ENCODE assay signal across 19 mouse cellular contexts in the genomic region with DNA sequence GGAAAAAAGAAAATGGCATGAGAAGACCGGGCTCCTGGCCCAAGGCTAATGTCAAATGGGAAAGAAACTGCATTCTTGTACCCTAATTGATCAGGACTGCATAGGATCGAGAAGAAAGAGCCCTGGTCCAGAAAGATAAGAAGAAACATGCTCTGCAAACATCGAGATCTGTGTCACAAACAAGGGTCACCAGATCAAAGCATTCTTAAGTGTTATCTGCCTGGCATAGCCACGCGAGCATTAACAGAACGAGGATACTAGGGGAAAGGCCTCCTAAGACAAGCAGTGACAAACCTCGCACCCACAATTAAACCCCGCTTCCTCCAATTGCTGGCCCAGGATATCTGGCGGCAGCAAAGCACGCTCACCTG. TPM values are rescaled to one million over a fixed set of nuclear protein-coding genes. Genes with fewer than 3 reads are reported as not detected.
A peak's percentile ranks its signal among the peaks of the same experiment; 100 is the strongest.
DNase-seq lines count a peak whose midpoint lies in the region; ATAC-seq and TF ChIP-seq lines count a peak whose summit lies in the region.
"Had no signal": no experiment of that assay in that cellular context is flagged by ENCODE, and none has a peak within 500 bp of the region (broad histone marks: within the 10 kb centered on the region; RNA-seq: fewer than 3 reads in every experiment).

No protein-coding gene starts in this region.

- WGBS in hindbrain, embryonic 13.5 days, result 91% methylated on average over 10 of the region's 10 CpGs
- 88% methylated on average over 10 of the region's 10 CpGs for WGBS in hindbrain, embryonic 14.5 days
- 42% methylated on average over 10 of the region's 10 CpGs for WGBS in liver, embryonic 11.5 days
- 58% methylated on average over 10 of the region's 10 CpGs for WGBS in liver, postnatal 0 days (ENCODE audit: insufficient replicate concordance)
- WGBS in liver, embryonic 13.5 days (ENCODE audit: insufficient replicate concordance), result 38% methylated on average over 10 of the region's 10 CpGs
- WGBS in neural tube, embryonic 14.5 days, result 89% methylated on average over 10 of the region's 10 CpGs

- peaks cover 100% of the 10 kb centered on the region for H3K36me3 ChIP-seq in hindbrain, embryonic 13.5 days
- H3K36me3 ChIP-seq in hindbrain, embryonic 14.5 days (replicated peaks; ENCODE audit: control insufficient read depth, insufficient read depth), result peaks cover 97% of the 10 kb centered on the region
- peaks cover 59% of the 10 kb centered on the region for H3K36me3 ChIP-seq in liver, embryonic 11.5 days (ENCODE audit: control insufficient read depth, insufficient read depth, low read length)
- peaks cover 84% of the 10 kb centered on the region for H3K36me3 ChIP-seq in liver, postnatal 0 days (replicated peaks; ENCODE audit: insufficient read depth, low read length)
- H3K36me3 ChIP-seq in liver, embryonic 13.5 days, result peaks cover 97% of the 10 kb centered on the region
- H3K36me3 ChIP-seq in neural tube, embryonic 14.5 days (ENCODE audit: control insufficient read depth, insufficient read depth, low read length), result peaks cover 79% of the 10 kb centered on the region

- H3K9ac ChIP-seq in hindbrain, embryonic 13.5 days, result no peak overlapping the region
- H3K9ac ChIP-seq in hindbrain, embryonic 14.5 days, result no peak overlapping the region
- H3K9ac ChIP-seq in liver, embryonic 11.5 days (ENCODE audit: low read depth, low read length), result no peak overlapping the region
- H3K9ac ChIP-seq in liver, postnatal 0 days (replicated peaks), result no peak overlapping the region
- no peak overlapping the region; the same call in 1 of the 2 replicates for H3K9ac ChIP-seq in liver, embryonic 13.5 days
- H3K9ac ChIP-seq in neural tube, embryonic 14.5 days (replicated peaks; ENCODE audit: low read depth, low read length), result no peak overlapping the region
- H3K9ac ChIP-seq: embryonic facial prominence, embryonic 12.5 days; forebrain, postnatal 0 days; heart, embryonic 15.5 days had no signal

- no peak overlapping the region for H3K4me2 ChIP-seq in hindbrain, embryonic 13.5 days
- no peak overlapping the region for H3K4me2 ChIP-seq in hindbrain, embryonic 14.5 days (replicated peaks)
- no peak overlapping the region for H3K4me2 ChIP-seq in liver, embryonic 11.5 days
- no peak overlapping the region for H3K4me2 ChIP-seq in liver, postnatal 0 days (ENCODE audit: low read depth, low read length)
- H3K4me2 ChIP-seq in liver, embryonic 13.5 days, result no peak overlapping the region
- no peak overlapping the region for H3K4me2 ChIP-seq in neural tube, embryonic 14.5 days (ENCODE audit: low read depth, low read length)
- H3K4me2 ChIP-seq: embryonic facial prominence, embryonic 12.5 days; heart, embryonic 15.5 days had no signal

- H3K9me3 ChIP-seq in hindbrain, embryonic 13.5 days, result no peaks in the 10 kb centered on the region
- H3K9me3 ChIP-seq in hindbrain, embryonic 14.5 days (ENCODE audit: control insufficient read depth, low read length), result no peaks in the 10 kb centered on the region
- H3K9me3 ChIP-seq in liver, embryonic 11.5 days (ENCODE audit: control insufficient read depth, low read length), result no peaks in the 10 kb centered on the region
- H3K9me3 ChIP-seq in liver, postnatal 0 days (ENCODE audit: low read length), result no peaks in the 10 kb centered on the region
- H3K9me3 ChIP-seq in liver, embryonic 13.5 days (replicated peaks), result no peaks in the 10 kb centered on the region
- no peaks in the 10 kb centered on the region for H3K9me3 ChIP-seq in neural tube, embryonic 14.5 days (ENCODE audit: control insufficient read depth, low read length)
- H3K9me3 ChIP-seq: embryonic facial prominence, embryonic 12.5 days; heart, embryonic 15.5 days; megakaryocyte, embryonic 14.5 days had no signal

- TF ChIP-seq EP300 in liver, postnatal 0 days (IDR thresholded peaks at IDR 0.05; ENCODE audit: low read depth), result no peak

- H3K27me3 ChIP-seq in hindbrain, embryonic 13.5 days, result no peaks in the 10 kb centered on the region
- no peaks in the 10 kb centered on the region for H3K27me3 ChIP-seq in hindbrain, embryonic 14.5 days (ENCODE audit: control insufficient read depth, insufficient read depth, low read length)
- H3K27me3 ChIP-seq in liver, embryonic 11.5 days (replicated peaks; ENCODE audit: control insufficient read depth, insufficient read depth, low read length), result no peaks in the 10 kb centered on the region
- no peaks in the 10 kb centered on the region for H3K27me3 ChIP-seq in liver, postnatal 0 days (ENCODE audit: insufficient read depth, low read length)
- H3K27me3 ChIP-seq in liver, embryonic 13.5 days, result no peaks in the 10 kb centered on the region
- no peaks in the 10 kb centered on the region for H3K27me3 ChIP-seq in neural tube, embryonic 14.5 days (ENCODE audit: control insufficient read depth, insufficient read depth, low read length)
- H3K27me3 ChIP-seq: embryonic facial prominence, embryonic 12.5 days; heart, embryonic 15.5 days; megakaryocyte, embryonic 14.5 days had no signal

- H3K27ac ChIP-seq in hindbrain, embryonic 13.5 days, result 0 out of 2 replicates have a peak overlapping the region, but pooled peaks have one; percentile 25
- no peak overlapping the region for H3K27ac ChIP-seq in hindbrain, embryonic 14.5 days
- H3K27ac ChIP-seq in liver, embryonic 11.5 days (ENCODE audit: low read depth, low read length), result no peak overlapping the region
- no peak overlapping the region for H3K27ac ChIP-seq in liver, postnatal 0 days (ENCODE audit: low read depth)
- no peak overlapping the region for H3K27ac ChIP-seq in liver, embryonic 13.5 days
- H3K27ac ChIP-seq in neural tube, embryonic 14.5 days (ENCODE audit: low read depth, low read length), result peak overlapping the region; percentile 68; the same call in 1 of the 2 replicates
- H3K27ac ChIP-seq: embryonic facial prominence, embryonic 12.5 days; heart, embryonic 15.5 days; kidney, postnatal 0 days; stomach, postnatal 0 days had no signal

- TF ChIP-seq CTCF in liver, postnatal 0 days (IDR thresholded peaks at IDR 0.05; ENCODE audit: low read depth), result no peak

- H3K4me3 ChIP-seq in hindbrain, embryonic 13.5 days, result no peak overlapping the region
- H3K4me3 ChIP-seq in hindbrain, embryonic 14.5 days (replicated peaks; ENCODE audit: low read length), result no peak overlapping the region
- no peak overlapping the region for H3K4me3 ChIP-seq in liver, embryonic 11.5 days (ENCODE audit: low read depth, low read length)
- no peak overlapping the region for H3K4me3 ChIP-seq in liver, postnatal 0 days (ENCODE audit: low read depth, low read length)
- no peak overlapping the region for H3K4me3 ChIP-seq in liver, embryonic 13.5 days (replicated peaks)
- no peak overlapping the region for H3K4me3 ChIP-seq in neural tube, embryonic 14.5 days (ENCODE audit: low read depth, low read length)
- H3K4me3 ChIP-seq: embryonic facial prominence, embryonic 12.5 days; heart, embryonic 15.5 days; megakaryocyte, embryonic 14.5 days had no signal

- DNase-seq in hindbrain, embryonic 14.5 days (ENCODE audit: low spot score), result no peak
- no peak for DNase-seq in liver, embryonic 11.5 days (ENCODE audit: low spot score)
- no peak for DNase-seq in liver, postnatal 0 days
- DNase-seq in liver, embryonic 13.5 days, result no peak
- DNase-seq in Muller cell, postnatal 12 days (ENCODE audit: inconsistent ontology term), result no peak
- DNase-seq in ovary, postnatal 36 days (ENCODE audit: low spot score), result no peak
- DNase-seq: adrenal gland, postnatal 25 days; forebrain, postnatal 0 days; kidney, adult 2 months; lung, adult 2 months; midbrain, embryonic 14.5 days; right cerebral cortex, postnatal 14 days had no signal

- H3K4me1 ChIP-seq in hindbrain, embryonic 13.5 days (replicated peaks), result 0 out of 2 replicates have a peak, but pooled peaks cover 3% of the 10 kb centered on the region
- H3K4me1 ChIP-seq in hindbrain, embryonic 14.5 days (replicated peaks; ENCODE audit: control insufficient read depth, insufficient read depth, low read length), result no peaks in the 10 kb centered on the region
- H3K4me1 ChIP-seq in liver, embryonic 11.5 days (replicated peaks; ENCODE audit: control insufficient read depth, insufficient read depth, low read length), result peaks cover 2% of the 10 kb centered on the region; the same call in 1 of the 2 replicates
- H3K4me1 ChIP-seq in liver, postnatal 0 days (ENCODE audit: insufficient read depth), result peaks cover 15% of the 10 kb centered on the region
- peaks cover 19% of the 10 kb centered on the region for H3K4me1 ChIP-seq in liver, embryonic 13.5 days (replicated peaks)
- H3K4me1 ChIP-seq in neural tube, embryonic 14.5 days (ENCODE audit: control insufficient read depth, insufficient read depth, low read length), result no peaks in the 10 kb centered on the region; the same call in 1 of the 2 replicates
- H3K4me1 ChIP-seq: embryonic facial prominence, embryonic 12.5 days had no signal

- no peak for ATAC-seq in hindbrain, embryonic 13.5 days (ENCODE audit: low FRiP score)
- no peak for ATAC-seq in hindbrain, embryonic 14.5 days (ENCODE audit: low FRiP score)
- ATAC-seq in liver, embryonic 11.5 days (replicated peaks; ENCODE audit: low FRiP score), result peak; percentile 59
- ATAC-seq in liver, postnatal 0 days, result no peak
- ATAC-seq in liver, embryonic 13.5 days (ENCODE audit: low read depth), result peak; percentile 50; the same call in 1 of the 2 replicates
- no peak for ATAC-seq in neural tube, embryonic 14.5 days (ENCODE audit: low read depth)
- ATAC-seq: forebrain, postnatal 0 days had no signal

RNA-seq across cellular contexts. Expression of gene St3gal3, which starts 13.6 kb away (rescaled TPM):
- 10.5 and 10.8 TPM in 2 replicates for polyA plus RNA-seq in hindbrain, embryonic 13.5 days (2015; fragmentation: Nextera tagmentation; extraction: Ambion mirVana)
- 10.8 and 11.5 TPM in 2 replicates for polyA plus RNA-seq in hindbrain, embryonic 14.5 days (2014; fragmentation: Nextera tagmentation; extraction: Ambion mirVana)
- 4.1 and 4.5 TPM in 2 replicates for polyA plus RNA-seq in liver, embryonic 11.5 days (2014; fragmentation: Nextera tagmentation; extraction: Ambion mirVana)
- 4.5 and 5.1 TPM in 2 replicates for polyA plus RNA-seq in liver, postnatal 0 days (2015; fragmentation: Nextera tagmentation; extraction: Ambion mirVana)
- polyA plus RNA-seq in liver, embryonic 13.5 days (2015; fragmentation: Nextera tagmentation; extraction: Ambion mirVana), result 1.6 TPM in 2 replicates
- 10.0 and 10.6 TPM in 2 replicates for polyA plus RNA-seq in neural tube, embryonic 14.5 days (2014; fragmentation: Nextera tagmentation; extraction: Ambion mirVana)

RNA-seq across cellular contexts. Expression of gene Kdm4a, which starts 31.5 kb away (rescaled TPM):
- 52.0 and 55.1 TPM in 2 replicates for polyA plus RNA-seq in hindbrain, embryonic 13.5 days (2015; fragmentation: Nextera tagmentation; extraction: Ambion mirVana)
- 52.8 and 53.7 TPM in 2 replicates for polyA plus RNA-seq in hindbrain, embryonic 14.5 days (2014; fragmentation: Nextera tagmentation; extraction: Ambion mirVana)
- 22.8 and 23.6 TPM in 2 replicates for polyA plus RNA-seq in liver, embryonic 11.5 days (2014; fragmentation: Nextera tagmentation; extraction: Ambion mirVana)
- 7.0 and 7.2 TPM in 2 replicates for polyA plus RNA-seq in liver, postnatal 0 days (2015; fragmentation: Nextera tagmentation; extraction: Ambion mirVana)
- polyA plus RNA-seq in liver, embryonic 13.5 days (2015; fragmentation: Nextera tagmentation; extraction: Ambion mirVana), result 7.8 and 9.1 TPM in 2 replicates
- polyA plus RNA-seq in neural tube, embryonic 14.5 days (2014; fragmentation: Nextera tagmentation; extraction: Ambion mirVana), result 55.8 and 58.6 TPM in 2 replicates

Comparison
In these comparisons a context has a peak if more than half of its experiments do, and no peak if none do; other contexts are left out.
1. ATAC-seq: peak in liver, embryonic 11.5 days (single experiment) and liver, embryonic 13.5 days (single experiment); none in hindbrain, embryonic 13.5 days (single experiment), hindbrain, embryonic 14.5 days (single experiment), liver, postnatal 0 days (single experiment) and neural tube, embryonic 14.5 days (single experiment).
2. H3K27ac ChIP-seq: peak in hindbrain, embryonic 13.5 days (single experiment) and neural tube, embryonic 14.5 days (single experiment); none in hindbrain, embryonic 14.5 days (single experiment), liver, embryonic 11.5 days (single experiment), liver, postnatal 0 days (single experiment) and liver, embryonic 13.5 days (single experiment).